Mouse (Mus musculus) testis, postnatal 14 days (tissue): ENCODE measurements around the gene Dock11.
A peak's percentile ranks its signal among the peaks of the same experiment; 100 is the strongest.

Experiments
- DNase-seq: peaks from one replicate; pipeline ENCODE4 v3.0.0; 2021; ENCODE audit warnings: low spot score

The Dock11 gene

GRCm38 (mm10) chrX:36101318-36101717 is 212.7 kb downstream of the Dock11 start:
- no peak for DNase-seq

- DNase-seq: no peak
These were observed 220.0 kb downstream of the Dock11 start for GRCm38 (mm10) chrX:36108601-36109000.

GRCm38 (mm10) chrX:36111622-36112421 is 223.2 kb downstream of the Dock11 start, which contains the start of gene Il13ra1:
Gene Il13ra1, plus strand, starts transcription at chrX:36112110.
- DNase-seq: peak; percentile 29

GRCm38 (mm10) chrX:36112422-36112750 is 223.8 kb downstream of the Dock11 start:
- DNase-seq: no peak

GRCm38 (mm10) chrX:36115171-36115570 is 226.5 kb downstream of the Dock11 start:
- no peak for DNase-seq
